Mouse (Mus musculus) spleen, adult 12 weeks (tissue): ENCODE measurements around the gene Spred2.

ENCODE experiments used
- DNase-seq: peaks from one replicate; pipeline ENCODE4 v3.0.0; 2022; ENCODE audit warnings: low spot score

The Spred2 gene

GRCm38 (mm10) chr11:19983298-19983697 lies 59.1 kb downstream of the Spred2 start:
- no peak for DNase-seq

GRCm38 (mm10) chr11:19984029-19984428 lies 59.9 kb downstream of the Spred2 start:
- DNase-seq: no peak

GRCm38 (mm10) chr11:19985283-19985854 lies 61.2 kb downstream of the Spred2 start:
- no peak for DNase-seq

DNA sequence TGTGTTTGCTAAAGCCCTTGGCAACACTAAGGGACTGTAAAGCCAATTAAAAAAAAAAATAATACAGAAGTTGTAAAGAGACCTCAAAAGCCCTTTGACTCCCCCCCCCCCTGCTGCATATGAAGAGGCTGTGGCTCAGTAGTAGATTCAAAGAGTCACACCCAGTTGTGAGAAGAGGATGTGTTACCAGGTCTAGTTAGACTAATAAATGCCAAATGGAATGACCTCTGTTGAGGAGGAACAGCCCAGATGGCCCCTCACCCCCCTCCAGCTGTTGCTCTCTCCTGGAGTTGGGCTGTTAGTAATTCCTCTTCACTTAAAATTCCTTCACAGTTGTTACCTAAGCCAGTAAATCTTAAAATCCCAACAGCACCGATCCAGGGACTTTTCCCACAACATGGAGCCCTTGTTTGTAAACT lies 62.3 kb downstream of the Spred2 start:
- no peak for DNase-seq

GRCm38 (mm10) chr11:19986871-19987755 lies 62.9 kb downstream of the Spred2 start:
- no peak for DNase-seq

GRCm38 (mm10) chr11:19987756-19988091 lies 63.5 kb downstream of the Spred2 start:
- no peak for DNase-seq

GRCm38 (mm10) chr11:19988224-19988623 lies 64.0 kb downstream of the Spred2 start:
- no peak for DNase-seq

DNA sequence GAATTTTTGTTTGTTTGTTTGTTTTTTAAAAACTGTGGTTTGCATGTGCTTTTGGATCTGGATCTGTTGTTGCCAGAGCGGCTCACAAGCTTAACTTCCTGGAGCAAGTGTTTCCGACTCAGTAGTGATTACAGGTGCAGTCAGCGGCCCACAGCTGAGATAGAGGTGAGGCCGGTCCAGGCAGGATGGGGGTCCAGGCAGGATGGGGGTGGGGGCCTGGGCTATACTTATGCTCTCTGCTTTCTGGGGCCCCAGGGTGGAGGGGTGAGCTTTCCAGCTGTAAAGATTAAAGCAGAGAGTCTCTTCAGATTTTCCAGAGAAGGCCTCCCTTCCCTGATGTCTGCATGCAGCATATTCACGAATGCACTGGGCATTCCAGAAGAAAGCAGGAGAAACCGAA lies 64.5 kb downstream of the Spred2 start:
- DNase-seq: no peak

DNA sequence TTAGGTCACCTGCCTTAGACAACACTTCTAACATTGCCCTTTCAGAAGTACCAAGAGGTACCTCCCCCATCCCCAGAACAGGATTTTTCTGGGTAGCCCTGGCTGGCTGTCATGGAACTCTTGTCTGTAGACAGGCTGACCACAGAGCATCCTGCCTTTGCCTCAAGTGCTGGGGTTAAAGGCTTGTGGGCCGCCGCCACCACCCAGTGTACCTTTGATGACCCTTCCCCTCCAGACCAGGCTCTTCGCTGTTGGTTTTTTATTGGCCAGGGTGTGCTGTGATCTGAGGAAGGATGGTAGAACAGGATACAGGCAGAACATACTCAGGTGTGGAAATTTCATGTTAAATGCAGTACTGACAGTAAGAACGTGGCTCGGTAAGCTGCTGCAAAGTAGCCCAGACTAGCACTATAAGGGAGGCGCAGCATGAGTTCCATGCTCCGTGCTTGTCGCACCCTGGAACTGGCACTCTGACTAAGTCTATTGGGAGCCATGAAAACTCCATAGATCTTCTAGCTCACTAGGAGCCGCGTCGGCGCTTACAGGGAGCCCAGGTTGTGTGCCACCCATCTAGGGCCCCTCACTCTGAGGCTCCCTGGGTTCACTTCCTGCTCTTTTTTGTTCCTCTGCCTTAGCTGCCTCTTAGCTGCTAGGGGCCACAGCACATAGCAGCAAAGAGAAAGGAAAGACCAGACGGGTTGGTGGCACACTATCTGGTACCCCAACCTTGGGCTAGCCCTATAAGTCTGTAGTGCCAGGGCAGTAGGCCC lies 65.2 kb downstream of the Spred2 start:
- DNase-seq: no peak

DNA sequence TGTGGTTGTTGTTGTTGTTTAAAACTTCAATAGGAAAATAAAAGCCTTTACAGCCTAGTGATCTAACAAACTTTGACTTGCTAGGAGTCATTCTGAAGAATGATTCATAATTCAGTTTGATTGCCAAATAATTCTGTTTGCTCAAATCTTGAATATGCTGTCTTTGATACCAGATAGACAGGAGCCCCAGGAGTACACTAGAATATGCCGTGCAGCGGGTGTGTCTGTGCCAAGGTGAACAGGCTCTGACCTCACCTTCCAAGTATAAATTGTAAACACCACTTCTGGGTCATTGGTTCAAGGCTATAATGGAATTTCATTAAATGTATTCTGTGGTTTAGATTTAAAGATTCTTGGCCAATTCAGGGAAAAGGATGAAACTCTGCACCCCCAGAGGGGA lies 66.6 kb downstream of the Spred2 start:
- DNase-seq: no peak

GRCm38 (mm10) chr11:19991303-19991976 lies 67.3 kb downstream of the Spred2 start:
- no peak for DNase-seq

DNA sequence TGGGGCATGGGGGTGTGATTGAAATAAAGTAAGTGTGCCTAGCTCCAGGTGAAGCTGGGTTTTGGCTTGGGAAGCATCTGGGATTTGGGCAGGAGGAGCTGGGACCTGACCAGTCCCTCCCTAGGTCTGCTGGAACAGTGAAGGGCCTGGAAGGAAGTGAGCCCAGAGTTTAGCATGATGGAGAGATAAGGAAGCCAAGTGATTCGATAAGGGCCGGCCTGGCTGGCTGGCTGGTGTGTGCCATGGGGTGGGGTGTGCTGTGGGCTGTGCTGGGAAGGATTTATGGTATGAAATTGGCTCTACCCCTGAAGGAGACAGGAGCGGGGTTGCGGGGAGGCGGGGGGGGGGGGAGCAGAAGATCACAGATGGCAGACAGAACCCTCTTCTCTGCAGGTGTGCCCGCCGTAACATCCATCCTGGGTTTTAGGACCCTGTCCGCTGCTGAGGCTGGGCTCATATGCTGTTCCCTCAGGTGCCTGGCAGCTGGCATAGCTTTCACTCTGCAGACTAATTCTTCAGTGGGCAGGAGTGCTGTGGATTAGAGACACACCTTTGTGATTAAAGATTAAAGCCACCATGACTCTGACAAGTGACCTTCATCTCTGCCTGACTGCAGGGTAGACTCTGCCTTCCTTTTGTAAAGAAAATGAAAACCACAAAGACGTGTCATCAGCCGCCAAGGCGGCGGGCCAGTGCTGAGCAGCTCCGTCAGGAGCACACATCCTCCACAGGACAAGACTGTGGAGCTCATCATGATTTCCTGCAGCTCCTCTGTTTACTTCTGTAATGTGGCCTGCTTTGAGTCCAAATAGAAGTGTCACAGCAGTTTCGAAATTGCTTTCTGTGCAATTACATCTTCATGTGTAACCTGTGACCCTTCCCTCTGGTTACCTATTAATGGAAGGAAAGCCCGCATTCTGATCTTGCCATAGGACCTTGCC lies 68.4 kb downstream of the Spred2 start:
- no peak for DNase-seq

- no peak for DNase-seq
These were observed 69.6 kb downstream of the Spred2 start for GRCm38 (mm10) chr11:19993753-19994152.

DNA sequence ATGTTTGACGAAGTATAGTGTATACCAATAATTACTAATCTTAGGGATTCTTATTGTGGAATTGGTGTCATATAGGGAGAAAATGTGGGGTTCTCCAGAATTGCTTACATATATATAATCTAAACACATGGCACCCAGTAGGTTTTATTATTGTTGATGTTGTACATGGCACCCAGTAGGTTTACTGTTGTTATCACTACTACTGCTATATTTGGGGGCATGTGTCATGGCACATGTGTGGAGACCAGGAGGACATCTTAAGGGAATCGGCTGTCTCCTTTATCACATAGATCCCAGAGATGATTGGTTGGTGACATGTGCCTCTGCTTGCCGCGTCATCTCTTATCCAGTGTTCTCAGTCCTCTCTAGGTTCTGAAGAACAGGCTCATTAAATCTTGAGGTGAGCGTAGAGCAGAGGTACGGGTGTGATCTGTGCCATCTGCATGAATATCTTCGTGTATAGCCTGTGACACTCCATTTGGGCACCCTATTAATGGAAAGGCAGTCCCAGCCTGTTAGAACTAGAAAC lies 70.2 kb downstream of the Spred2 start:
- DNase-seq: no peak

DNA sequence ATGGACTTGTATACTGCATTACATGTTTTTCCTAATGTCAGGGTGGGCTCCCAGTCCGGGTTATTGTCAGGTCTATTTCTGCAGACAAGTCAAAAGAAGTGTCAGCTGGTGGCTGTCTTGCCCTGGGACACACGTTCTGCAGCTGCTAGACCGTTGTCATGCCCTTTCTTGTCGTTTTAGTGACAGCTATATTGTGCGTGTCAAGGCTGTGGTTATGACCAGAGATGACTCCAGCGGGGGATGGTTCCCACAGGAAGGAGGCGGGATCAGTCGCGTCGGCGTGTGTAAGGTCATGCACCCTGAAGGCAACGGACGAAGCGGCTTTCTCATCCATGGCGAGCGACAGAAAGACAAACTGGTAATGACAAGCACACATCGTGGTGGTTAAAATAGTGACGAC lies 73.8 kb downstream of the Spred2 start:
- DNase-seq: no peak

GRCm38 (mm10) chr11:20002883-20003282 lies 78.7 kb downstream of the Spred2 start:
- DNase-seq: no peak

DNA sequence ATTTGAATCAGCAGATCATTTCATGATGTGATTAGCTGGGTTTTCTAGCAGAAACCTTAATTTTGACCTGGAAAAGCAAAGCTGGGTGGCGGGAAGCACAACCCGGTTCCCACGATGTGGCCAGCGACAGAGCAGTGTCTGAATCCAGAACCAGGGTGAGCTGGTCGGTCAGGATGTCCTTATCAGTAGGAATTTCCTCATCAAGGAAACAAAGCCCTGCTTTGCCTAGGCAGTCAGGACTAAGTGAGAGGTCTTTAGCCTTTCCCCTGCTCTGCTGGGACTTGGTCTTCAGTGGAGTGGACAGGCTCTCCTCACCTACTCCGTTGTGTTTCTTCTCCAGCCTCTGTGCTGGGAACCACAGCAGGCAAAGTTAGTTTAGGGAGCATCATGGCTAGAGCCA lies 83.5 kb downstream of the Spred2 start:
- no peak for DNase-seq

GRCm38 (mm10) chr11:20011210-20011978 lies 87.2 kb downstream of the Spred2 start:
- no peak for DNase-seq

DNA sequence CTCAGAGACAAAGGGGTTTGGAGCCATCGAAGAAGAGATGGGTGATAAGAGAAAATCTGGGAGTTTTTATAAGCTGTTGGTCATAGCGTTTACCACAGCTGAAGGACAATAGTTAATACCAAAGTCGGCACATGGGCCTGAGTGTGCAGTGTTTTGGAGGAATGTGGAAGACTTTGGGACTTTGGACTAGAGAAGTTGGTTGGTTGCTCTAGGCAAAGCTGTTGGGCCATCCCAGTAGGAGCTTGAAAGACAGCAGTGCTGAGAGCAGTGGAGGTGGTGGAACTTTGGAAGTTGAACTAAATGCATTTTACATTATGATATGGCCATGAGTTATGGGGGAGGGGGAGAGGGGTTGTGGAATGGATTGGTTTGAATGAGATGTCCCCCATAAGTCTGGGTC lies 89.2 kb downstream of the Spred2 start:
- no peak for DNase-seq

DNA sequence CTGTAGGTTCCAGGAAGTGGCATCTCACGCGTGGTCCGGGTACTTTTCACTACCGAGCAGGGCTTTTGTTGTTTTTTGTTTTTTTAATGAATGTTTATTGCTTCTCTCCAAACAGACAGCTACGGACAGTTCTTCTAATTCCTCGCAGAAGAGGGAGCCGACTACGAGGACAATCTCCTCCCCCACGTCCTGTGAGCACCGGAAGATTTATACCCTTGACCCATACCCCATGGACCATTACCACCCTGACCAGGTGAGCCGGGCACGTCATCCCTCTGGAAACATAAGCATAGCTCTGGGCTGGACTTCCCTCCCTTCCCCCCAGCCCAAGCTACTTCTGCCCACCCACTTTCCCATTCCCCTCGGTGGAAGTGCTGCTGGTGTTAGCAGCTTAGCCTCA lies 93.8 kb downstream of the Spred2 start:
- DNase-seq: no peak
